Mouse (Mus musculus): ENCODE data around the gene Gramd1b.

Gene Gramd1b

DNA sequence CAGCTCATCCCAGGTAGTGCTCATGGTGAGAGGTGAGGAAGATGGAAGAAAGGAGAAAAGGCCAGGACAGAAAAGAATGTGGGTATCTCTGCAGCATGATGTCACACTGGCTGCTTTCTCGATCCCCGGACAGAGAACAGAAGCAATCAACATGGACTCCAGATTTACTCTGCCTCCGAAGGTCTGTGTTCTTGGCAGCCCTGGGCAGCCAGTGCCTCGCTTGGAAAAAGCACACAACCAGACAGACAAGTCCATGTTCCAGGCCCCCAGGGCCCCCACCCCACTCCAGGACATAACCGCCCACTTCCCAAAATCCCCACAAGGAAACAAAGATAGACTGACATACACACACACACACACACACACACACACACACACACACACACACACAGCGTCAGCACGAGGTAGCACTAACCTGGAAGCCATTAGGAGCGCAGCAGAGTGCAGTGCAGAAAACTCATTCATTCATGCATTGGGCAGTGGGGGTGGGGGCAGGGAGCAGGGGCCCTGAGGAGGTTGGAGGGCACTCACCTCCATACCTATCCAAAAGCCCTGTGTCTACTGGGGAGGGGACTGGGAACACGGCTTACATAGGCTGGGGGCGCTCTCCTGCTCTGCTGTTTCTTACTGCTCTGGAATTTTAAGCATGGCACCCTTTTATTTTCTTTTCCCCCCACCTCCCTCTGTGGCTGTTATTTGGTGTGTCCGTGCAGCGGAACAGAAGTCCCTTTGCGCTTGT lies 185.5 kb downstream of the Gramd1b start:
- ChIA-PET POLR2A (interaction anchor here in 3 of 4 experiments (0.6 to 6.7 kb wide), 11 partner anchors 8 to 711 kb away, joined by 3 to 37 read pairs (median 4); no protein-coding TSS in a partner anchor), CTCF (interaction anchor here (0.6 to 3.2 kb wide), 10 partner anchors 12 to 1326 kb away, joined by 3 to 17 read pairs (median 3); no protein-coding TSS in a partner anchor)

DNA sequence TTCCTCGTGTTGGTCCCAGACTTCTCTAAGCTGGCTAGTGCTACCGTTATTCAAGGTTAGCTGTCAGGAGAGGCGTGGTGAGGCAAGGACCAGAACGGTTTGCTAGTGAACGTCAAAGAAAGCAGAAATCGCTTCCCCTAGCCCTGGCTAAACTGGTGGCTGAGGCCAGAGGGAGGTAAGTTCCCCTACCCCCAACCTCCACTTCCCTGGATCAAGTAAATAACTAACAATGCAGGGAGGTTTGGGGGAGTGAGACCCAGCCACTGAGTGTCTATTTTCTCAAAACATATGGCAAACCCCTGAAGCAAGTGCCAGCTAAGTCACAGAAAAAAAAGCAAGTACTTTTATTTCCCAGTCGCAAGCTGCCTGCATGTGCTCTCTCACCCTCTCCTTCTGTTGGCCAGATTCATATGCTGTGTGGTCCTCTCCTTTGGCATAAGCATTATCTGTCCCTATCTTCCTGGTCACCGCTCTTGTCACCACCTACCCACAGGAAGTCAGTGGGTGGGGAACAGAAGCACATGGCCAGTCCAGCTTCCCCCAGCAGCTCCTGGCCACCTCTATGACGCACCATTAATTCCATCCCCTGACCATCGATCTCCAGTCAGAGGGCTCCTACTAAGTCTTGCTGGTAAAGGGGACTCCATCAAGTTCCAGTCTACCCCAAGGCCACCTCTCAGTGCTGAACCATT lies 186.2 kb downstream of the Gramd1b start:
- ChIA-PET POLR2A (interaction anchor here in 2 of 4 experiments (0.6 to 6.7 kb wide), 5 partner anchors 10 to 106 kb away, joined by 3 to 37 read pairs (median 3); no protein-coding TSS in a partner anchor), CTCF (interaction anchor here in 3 of 4 experiments (1.1 to 3.2 kb wide), 4 partner anchors 11 to 46 kb away, joined by 3 to 17 read pairs (median 5); no protein-coding TSS in a partner anchor)

DNA sequence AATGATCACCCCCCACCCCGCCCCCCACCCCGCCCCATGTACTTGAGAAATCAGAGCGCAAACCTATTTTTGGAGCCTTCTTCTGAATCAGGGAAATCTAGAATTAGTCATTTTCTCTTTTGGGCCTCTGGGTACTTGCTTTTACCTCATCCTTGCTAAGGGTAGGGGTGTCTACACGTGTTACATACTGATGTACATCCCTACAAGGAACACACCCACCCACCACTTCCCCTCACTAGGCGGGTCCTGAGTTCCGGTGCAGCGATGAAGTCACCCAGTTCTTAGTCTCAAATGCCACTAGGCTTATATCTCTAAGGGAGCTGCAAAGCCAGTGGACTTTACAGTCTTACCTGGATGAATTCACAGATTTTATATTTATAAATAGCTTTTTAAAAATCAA lies 187.4 kb downstream of the Gramd1b start:
- CTCF ChIA-PET: interaction anchor here in 2 of 4 experiments (1.2 to 2.5 kb wide), 5 partner anchors 10 to 47 kb away, joined by 3 to 12 read pairs (median 7); no protein-coding TSS in a partner anchor
- POLR2A ChIA-PET: interaction anchor here in 2 of 4 experiments (1.0 to 6.7 kb wide), 6 partner anchors 9 to 104 kb away, joined by 3 to 37 read pairs (median 7); no protein-coding TSS in a partner anchor

DNA sequence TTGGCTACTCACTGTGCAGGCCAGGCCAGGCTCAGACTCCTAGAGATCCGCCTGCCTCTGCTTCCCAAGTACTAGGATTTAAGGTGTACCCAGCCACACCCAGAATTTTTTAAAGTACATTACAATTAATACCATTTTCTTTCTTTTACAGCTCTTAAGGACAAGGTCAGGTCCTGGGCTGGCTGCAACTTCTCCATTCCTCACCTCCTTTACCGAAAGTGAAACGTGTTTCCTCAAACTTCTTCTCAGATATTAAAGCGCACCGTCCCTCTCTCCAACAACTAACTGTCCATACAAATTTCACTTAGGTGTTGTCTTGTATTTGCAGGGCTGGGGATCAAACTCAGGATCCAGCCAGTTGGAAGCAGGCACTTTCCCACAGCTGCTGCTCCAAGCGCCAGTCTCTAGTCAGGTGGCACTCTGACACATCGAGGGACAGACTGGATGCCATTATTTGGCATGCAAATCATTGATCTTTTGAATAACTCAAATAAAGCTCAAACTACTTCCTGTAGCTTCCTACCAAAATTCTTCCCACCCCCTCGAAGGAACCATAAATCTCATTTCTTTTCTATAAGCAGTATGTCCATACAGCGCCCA lies 188.0 kb downstream of the Gramd1b start:
- POLR2A ChIA-PET: interaction anchor here in 2 of 4 experiments (0.6 to 6.7 kb wide), 8 partner anchors 9 to 211 kb away, joined by 3 to 37 read pairs (median 6); no protein-coding TSS in a partner anchor

DNA sequence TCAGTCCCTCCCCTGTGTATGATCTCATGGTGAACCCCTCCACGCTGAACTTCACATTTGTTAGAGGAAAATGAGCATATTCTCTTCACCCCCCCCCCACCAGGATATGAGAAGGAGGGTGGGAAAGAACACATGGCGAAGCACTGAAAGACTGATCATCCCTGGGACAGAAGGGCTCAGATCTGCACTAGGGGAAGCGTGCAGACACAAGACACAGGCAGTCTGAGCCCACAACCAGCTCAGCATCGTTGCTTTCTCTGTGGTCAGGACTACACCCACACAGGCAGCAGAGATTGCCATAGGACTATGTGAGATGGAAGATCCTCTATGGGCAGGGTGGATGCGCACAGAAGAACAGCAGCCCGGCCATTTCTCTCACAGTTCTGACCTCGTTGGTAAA lies 189.1 kb downstream of the Gramd1b start:
- CTCF ChIA-PET: interaction anchor here in 2 of 4 experiments (0.9 to 2.5 kb wide), 5 partner anchors 8 to 11 kb away, joined by 4 to 12 read pairs (median 4); no protein-coding TSS in a partner anchor
- POLR2A ChIA-PET: interaction anchor here in 2 of 4 experiments (0.8 to 6.7 kb wide), 10 partner anchors 8 to 122 kb away, joined by 3 to 37 read pairs (median 4); no protein-coding TSS in a partner anchor

More for the DNA sequence above, 188.0 kb downstream of the Gramd1b start:
- CTCF ChIA-PET: interaction anchor here in 2 of 4 experiments (1.5 to 2.5 kb wide), 4 partner anchors 9 to 12 kb away, joined by 5 to 12 read pairs (median 8); no protein-coding TSS in a partner anchor

DNA sequence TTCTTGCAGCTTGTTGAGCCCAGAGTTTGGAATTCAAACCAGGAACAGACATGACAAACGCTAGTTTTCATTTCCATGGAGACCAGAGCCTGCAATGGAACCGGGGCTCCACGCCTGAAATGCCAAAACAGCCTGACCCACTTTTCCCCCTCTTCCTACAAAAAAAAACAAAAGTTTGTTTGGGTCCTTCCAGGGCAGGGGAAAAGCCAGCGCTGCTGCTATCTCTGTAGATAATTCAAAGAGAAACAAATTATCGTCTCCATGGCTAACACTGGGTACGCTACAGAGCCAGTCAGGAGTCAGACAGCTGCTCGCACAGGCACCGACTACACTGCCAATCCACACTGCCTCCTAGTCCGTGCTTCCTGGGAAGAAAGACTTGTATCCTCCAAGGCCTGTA lies 191.6 kb downstream of the Gramd1b start:
- POLR2A ChIA-PET: interaction anchor here in 3 of 4 experiments (0.6 to 14.5 kb wide), 9 partner anchors 9 to 104 kb away, joined by 3 to 257 read pairs (median 4); no protein-coding TSS in a partner anchor

DNA sequence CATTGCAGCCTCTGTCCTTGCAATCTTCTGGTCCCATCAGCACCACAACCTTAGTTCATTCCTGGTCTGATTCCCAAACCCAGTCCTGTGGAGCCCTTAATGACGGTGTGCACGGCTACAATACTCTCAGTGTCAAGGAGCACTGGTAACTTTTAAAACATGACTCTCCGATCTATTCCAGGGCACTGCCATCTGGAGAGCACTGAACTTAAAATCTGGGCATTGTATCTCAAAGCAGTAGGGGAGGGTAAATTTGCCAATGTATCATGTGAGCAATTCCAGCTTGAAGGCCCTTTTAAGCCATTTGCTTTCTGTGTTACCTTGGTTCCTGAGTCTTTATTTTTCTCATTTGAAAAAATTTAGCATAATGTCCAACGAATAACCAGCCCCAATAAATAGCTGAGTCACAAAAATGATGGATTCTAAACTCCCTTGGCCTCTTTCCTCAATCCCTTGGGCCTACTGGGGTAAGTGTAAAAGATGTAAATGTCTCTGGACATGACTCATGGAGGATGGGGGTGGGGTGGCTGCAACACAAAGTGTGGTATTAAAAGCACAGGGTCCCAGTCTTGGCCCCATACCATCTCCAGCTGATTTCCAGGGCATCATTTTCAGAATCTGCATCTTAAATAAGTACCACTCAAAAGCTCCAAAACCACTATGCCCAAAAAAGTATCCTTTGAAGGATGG lies 193.9 kb downstream of the Gramd1b start:
- POLR2A ChIA-PET: interaction anchor here in 3 of 4 experiments (0.7 to 14.5 kb wide), 7 partner anchors 9 to 353 kb away, joined by 3 to 257 read pairs (median 5); no protein-coding TSS in a partner anchor
- CTCF ChIA-PET: interaction anchor here in 2 of 4 experiments (0.6 to 1.4 kb wide), 4 partner anchors 13 to 54 kb away, joined by 3 to 4 read pairs (median 4); no protein-coding TSS in a partner anchor

More for the DNA sequence above, 191.6 kb downstream of the Gramd1b start:
- CTCF ChIA-PET: interaction anchor here in 3 of 4 experiments (0.6 to 2.1 kb wide), 7 partner anchors 9 to 197 kb away, joined by 3 to 7 read pairs (median 5); no protein-coding TSS in a partner anchor

DNA sequence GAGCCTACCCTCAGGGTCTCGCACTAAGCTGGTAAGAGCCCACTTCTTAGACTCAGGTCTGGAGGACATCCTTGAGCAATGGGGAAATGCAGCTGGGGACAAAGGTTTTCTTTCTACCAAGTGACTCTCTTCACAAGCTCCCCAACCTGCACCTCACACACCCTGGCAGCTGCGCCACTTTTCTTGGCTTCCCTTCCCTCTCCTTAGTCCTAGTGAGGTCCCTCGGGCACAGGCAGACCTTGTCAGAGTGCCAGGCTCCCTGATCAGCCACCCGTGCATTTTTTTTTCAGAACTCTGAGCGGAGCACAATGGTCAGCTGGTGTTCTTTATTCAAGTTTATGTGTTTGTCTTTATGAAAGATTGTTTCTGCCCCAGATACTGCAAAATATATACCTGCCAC lies 194.5 kb downstream of the Gramd1b start:
- CTCF ChIA-PET: interaction anchor here in 2 of 4 experiments (0.6 to 1.4 kb wide), 5 partner anchors 14 to 100 kb away, joined by 3 to 4 read pairs (median 3); no protein-coding TSS in a partner anchor
- POLR2A ChIA-PET: interaction anchor here in 3 of 4 experiments (0.7 to 14.5 kb wide), 8 partner anchors 8 to 198 kb away, joined by 3 to 257 read pairs (median 5); no protein-coding TSS in a partner anchor

DNA sequence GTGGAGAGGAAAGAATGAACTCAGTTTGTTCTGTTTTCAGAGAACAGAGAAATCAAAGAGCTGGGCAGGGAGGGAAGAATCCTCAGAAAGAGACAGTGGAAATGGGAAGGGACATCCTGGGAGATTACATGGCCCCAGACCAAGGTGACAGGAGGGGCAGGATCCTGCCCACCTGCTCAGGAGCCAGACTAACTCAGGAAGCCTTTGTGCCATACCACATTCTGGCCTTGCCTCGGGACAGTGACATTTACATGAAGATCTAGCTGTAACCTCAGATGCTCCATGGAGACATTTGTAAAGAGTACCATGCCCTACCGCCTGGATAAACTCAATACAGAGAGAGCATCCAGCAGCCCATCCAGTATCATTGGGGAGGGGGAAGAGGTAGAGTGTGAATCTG lies 196.6 kb downstream of the Gramd1b start:
- ChIA-PET POLR2A (interaction anchor here in 3 of 4 experiments (0.6 to 14.5 kb wide), 26 partner anchors 10 to 473 kb away, joined by 3 to 257 read pairs (median 8); partner anchors contain the start of gene Scn3b (in 1 of the 3)), CTCF (interaction anchor here in 3 of 4 experiments (0.6 to 5.9 kb wide), 12 partner anchors 13 to 873 kb away, joined by 3 to 38 read pairs (median 6); no protein-coding TSS in a partner anchor)

DNA sequence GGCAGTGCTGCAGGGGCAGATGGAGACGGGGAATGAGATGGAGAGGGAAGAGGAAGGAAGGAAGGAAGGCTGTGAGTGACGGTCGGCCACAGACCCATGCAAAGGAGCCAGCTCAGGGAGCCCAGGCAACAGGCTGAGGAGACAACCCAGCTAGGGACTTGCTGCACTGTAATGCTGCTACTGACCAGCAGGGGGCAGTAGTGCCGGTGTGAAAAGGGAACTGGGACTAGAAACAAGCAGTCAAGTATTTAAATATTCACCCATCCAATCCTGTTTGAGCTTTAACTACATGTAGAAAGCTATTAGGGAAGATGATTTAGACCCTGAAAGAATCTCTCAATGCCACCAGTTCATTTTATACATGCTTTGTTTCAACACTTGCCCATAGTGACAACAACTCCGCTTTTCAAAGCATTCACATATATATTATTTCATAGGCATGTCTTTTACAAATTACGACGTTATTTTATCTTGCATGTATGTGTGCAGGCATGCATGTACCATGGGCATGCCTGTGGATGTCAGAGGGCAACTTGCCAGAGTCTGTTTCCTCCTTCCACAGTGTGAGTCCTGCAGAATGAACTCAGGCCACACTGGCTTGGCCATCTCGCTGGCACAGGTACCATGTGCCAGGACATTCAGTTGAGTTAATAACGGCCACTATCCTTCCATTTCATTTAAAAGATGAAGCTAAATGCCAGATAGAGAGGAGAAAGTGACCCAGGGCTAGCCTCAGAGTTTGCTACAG lies 197.4 kb downstream of the Gramd1b start:
- ChIA-PET POLR2A (interaction anchor here (0.5 to 14.5 kb wide), 62 partner anchors 8 to 460 kb away, joined by 3 to 257 read pairs (median 5); partner anchors contain the start of gene Scn3b (in 2 of the 4)), CTCF (interaction anchor here (0.5 to 5.9 kb wide), 64 partner anchors 8 to 874 kb away, joined by 3 to 38 read pairs (median 4); partner anchors contain the start of genes Gramd1b (in 1 of the 4) and Scn3b (in 1 of the 4))

DNA sequence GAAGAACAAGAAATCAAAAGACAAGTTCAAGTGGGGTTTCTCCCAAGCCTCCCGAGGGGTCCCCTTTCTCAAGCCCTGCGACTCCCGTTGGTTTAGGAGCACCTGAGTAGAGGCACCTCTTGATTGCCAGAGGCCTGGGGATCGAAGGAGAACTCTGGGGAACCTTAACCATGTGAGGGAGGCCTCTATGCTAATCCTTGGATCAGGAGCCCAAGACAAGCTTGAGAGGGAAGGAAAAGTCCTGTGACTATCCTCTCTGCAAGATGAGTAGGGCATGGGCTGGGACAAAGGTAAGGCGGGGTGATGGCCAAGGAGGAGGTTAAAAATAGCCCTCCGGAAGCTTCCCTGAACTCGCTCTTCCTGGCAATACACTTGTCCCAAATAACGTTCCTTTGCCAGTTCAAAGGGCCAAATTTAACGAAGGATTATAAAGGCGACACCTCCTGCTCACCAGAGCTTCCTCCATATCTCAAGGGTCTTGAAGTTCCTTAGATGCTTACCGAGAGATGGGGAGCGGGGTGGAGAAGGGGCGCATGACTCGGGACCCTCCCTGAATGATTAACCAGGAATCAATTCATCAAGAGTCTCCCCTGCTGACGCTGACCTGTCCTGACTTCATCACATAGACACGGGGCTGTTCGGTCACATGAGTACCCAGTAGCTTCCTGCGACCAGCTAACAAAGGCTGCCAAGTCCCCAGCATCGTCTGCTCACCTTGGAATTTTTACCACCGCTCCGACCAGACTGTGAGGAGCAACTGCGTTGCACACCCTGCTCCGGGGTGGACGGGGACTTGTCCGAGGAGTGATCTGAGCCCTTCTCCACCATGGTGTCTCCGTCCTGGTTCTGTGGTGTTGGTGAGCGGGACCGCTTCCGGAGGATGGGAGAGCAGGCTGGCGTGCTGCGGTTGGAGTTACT lies 198.2 kb downstream of the Gramd1b start:
- ChIA-PET CTCF (interaction anchor here (0.5 to 5.9 kb wide), 64 partner anchors 8 to 875 kb away, joined by 3 to 42 read pairs (median 4); partner anchors contain the start of genes Gramd1b (in 1 of the 4) and Scn3b (in 1 of the 4)), POLR2A (interaction anchor here in 3 of 4 experiments (0.6 to 14.5 kb wide), 59 partner anchors 8 to 473 kb away, joined by 3 to 257 read pairs (median 5); partner anchors contain the start of gene Scn3b (in 1 of the 3))

DNA sequence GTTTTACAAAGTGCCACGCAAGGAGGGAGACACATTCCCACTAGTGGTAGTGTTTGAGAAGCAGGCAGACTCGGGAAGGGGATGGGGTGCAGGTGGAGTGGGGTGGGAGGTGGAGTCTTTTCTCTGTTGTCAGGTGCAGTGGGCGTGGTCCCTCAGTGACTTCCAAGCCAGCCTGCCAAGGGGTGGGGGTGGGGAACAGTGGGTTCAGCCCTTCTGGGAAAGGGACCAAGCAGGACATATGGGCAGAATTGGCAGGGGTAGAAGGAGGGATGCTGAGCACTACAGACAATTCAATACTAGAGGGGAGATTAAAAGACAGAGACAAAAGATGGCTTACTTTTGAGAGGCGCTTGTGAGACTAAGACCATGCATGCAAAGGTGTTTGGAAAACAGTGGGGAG lies 198.9 kb downstream of the Gramd1b start:
- ChIA-PET CTCF (interaction anchor here (0.6 to 5.9 kb wide), 17 partner anchors 11 to 135 kb away, joined by 3 to 42 read pairs (median 8); no protein-coding TSS in a partner anchor), POLR2A (interaction anchor here in 3 of 4 experiments (0.9 to 14.5 kb wide), 43 partner anchors 8 to 462 kb away, joined by 3 to 257 read pairs (median 8); partner anchors contain the start of gene Scn3b (in 1 of the 3))

DNA sequence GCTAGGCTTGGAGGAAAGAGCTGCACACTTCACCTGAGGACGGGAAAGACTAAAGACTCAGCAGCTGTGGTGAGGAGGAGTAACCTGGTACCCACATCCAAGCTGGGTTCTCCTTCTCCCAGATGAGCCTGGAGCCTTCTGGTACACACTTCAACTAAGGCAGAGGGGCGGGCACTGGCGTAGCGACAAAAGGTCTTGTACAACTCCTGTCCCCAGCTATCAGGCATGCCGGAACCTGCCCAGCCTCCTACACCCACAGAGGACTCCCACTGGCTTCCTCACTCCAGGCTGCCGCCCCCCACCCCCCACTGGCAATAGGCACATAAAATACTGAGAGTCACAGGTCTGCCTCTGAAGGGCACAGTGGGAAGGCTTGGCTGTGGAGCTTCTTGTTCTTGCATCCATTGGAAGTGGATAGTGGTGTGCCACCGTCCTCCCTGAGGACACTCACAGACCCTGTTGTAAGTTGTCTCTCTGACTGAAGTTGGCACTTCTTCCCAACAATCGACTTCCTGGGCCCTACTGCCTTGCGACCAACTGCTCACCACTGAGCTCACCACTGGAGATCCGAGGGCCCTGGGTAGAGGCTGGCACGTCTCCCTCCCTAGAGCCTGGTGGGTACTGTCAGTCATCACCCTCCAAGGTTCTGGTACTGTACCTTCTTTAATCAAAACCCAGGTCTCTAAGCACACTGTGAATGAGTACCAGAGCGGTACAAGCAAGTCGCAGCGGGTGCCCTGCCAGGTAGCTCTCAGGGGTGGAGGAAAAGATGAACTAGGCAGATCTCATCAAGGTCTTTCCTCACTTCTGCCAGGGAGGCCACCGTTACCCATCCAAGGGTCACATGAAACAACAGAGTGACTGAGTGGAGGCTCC lies 199.5 kb downstream of the Gramd1b start:
- CTCF ChIA-PET: interaction anchor here (0.6 to 5.9 kb wide), 42 partner anchors 8 to 833 kb away, joined by 3 to 42 read pairs (median 5); partner anchors contain the start of gene Scn3b (in 3 of the 4)
- POLR2A ChIA-PET: interaction anchor here (0.6 to 14.5 kb wide), 43 partner anchors 9 to 507 kb away, joined by 3 to 257 read pairs (median 6); partner anchors contain the start of genes Scn3b (in 2 of the 4) and Hspa8 (in 1 of the 4)
